Mouse (Mus musculus): Measurements from ENCODE around the gene Camk1d.

DNA sequence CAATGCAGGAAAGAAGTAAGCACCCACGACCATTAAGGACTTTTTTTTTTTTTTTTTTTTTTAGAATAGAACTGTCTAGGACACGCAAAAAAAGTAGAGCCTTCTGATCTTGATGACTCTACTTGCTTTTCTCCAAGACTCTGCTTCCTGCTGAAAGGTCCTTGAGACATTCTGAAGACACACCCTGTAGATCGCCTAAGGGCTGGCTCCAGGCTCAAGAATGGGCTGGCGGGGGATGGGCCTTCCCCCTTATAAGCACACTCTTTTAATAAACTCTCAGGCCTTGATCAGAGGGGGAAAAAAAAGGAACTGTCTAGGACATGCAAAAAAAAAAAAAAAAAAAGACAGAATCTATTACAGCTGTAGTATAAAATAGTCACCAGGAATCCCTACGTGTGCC lies 430.0 kb downstream of the Camk1d start:
- TF ChIP-seq CTCF (IDR thresholded peaks at IDR 0.05; ENCODE audit: low read depth) (no peak), EP300 (IDR thresholded peaks at IDR 0.05; ENCODE audit: low read depth) (no peak)

Data from liver, embryonic 14.5 days (tissue).